Mouse (Mus musculus) G1E (cell line): Measurements from ENCODE around the gene D930020B18Rik.

Experiments used
- CTCF ChIP-seq: IDR thresholded peaks from 2 replicates; pipeline ENCODE4 v1.5.1; 2012; ENCODE audit warnings: low read depth, low read length, inconsistent platforms, mixed read lengths
- GATA1 ChIP-seq: IDR thresholded peaks from 2 replicates; pipeline ENCODE4 v1.6.1; 2012; ENCODE audit warnings: borderline replicate concordance, low read length, inconsistent platforms, mixed read lengths
- GATA2 ChIP-seq: IDR thresholded peaks from 2 replicates; pipeline ENCODE4 v1.6.1; 2012; ENCODE audit warnings: low read depth, low read length, inconsistent platforms, borderline replicate concordance
- POLR2AphosphoS5 ChIP-seq: IDR thresholded peaks from 2 replicates; pipeline ENCODE4 v1.6.1; 2012; ENCODE audit warnings: low read depth, low read length, inconsistent platforms; ENCODE audit not compliant: insufficient replicate concordance
- TAL1 ChIP-seq: conservative IDR thresholded peaks from 2 replicates; pipeline ENCODE4 v1.6.1; 2012; ENCODE audit warnings: low read depth, low read length, inconsistent platforms, mixed read lengths

DNA sequence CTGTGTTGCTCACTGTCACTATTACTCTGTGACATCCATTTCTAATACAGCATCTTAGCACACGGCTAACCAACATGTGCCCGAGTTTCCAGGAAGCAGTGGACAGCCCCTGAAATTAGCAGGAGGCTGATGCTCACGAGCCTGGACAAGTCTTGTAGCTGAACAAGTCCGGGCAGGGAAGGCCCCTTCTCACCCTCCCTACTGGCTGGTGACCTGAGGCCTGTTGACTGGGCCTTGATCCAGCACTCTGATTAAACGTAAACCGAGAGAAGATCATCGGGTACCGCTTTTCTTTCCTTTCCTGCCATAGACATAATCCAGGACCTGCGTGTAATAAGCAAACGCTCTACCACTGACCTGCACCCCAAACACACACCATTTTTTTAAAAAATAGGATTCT, 33.2 kb upstream of the D930020B18Rik start:
- TF ChIP-seq CTCF: no peak
- no peak for TF ChIP-seq POLR2AphosphoS5
- no peak for TF ChIP-seq GATA1
- TF ChIP-seq TAL1: no peak
- TF ChIP-seq GATA2: no peak
